Mouse (Mus musculus): ENCODE data around the gene Klk1b1. TPM values are rescaled to one million over a fixed set of nuclear protein-coding genes. Genes with fewer than 3 reads are reported as not detected.

Gene Klk1b1
- polyA plus RNA-seq (2012; rRNA removed), result not detected in 2 replicates

DNA sequence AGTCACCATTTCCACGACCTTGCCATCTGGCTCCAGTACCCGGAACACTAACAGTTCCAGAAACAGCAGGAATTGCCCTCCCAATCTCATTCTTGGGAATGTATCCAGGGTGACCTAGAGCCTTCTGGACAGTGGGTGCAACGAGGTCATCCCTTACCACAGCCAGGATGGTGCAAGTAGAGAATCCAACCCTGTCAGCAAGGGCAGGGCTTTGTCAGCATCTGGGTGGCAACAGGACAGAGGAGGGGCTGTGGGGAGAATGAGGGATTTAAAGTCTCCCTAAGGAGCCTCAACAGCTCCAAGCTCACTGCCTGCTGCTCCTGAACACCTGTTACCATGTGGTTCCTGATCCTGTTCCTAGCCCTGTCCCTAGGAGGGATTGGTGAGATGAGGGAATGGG is at the start of gene Klk1b1:
Gene Klk1b1, plus strand, starts transcription at position 301 of the 400 bp plus-strand sequence.

DNA sequence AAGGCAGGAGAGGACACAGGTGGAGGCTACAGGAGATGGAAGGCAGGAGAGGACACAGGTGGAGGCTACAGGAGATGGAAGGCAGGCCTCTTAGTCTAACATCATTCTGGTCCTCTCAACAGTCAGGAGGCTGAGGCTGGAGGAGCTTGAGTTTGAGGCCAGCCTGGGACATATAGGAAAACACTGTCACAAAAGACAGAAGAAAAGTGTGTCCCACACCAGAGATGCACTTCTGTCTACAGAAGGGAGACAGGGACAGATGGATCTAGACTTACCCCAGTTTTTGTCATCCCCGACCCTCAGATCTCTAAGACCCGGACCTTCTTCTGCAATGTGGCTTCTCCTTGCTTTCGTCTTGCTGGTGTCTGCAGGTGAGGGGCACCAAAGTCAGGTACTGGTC is 33.1 kb upstream of the Klk1b1 start, which contains the start of gene Klk15:
Gene Klk15, plus strand, starts transcription at position 301 of the 400 bp plus-strand sequence.

DNA sequence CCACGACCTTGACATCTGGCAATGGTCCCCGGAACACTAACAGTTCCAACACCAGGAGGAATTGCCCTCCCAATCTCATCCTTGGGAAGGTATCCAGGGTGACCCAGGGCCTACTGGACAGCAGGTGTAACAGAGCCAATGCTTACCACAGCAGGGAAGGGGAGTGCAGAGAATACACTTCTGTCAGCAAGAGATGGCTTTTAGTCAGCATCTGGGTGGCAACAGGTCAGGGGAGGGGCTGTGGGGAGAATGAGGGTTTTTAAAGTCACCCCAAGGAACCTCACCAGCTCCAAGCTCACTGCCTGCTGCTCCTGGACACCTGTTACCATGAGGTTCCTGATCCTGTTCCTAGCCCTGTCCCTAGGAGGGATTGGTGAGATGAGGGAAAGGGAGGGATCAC is 16.2 kb upstream of the Klk1b1 start, which contains the start of gene Klk1b8:
Gene Klk1b8, plus strand, starts transcription at position 301 of the 400 bp plus-strand sequence.

GRCm38 (mm10) chr7:43975761-43976160 is 9.2 kb downstream of the Klk1b1 start, which contains the start of gene Klk1b9:
Klk1b9 (plus strand) TSS chr7:43976061.

DNA sequence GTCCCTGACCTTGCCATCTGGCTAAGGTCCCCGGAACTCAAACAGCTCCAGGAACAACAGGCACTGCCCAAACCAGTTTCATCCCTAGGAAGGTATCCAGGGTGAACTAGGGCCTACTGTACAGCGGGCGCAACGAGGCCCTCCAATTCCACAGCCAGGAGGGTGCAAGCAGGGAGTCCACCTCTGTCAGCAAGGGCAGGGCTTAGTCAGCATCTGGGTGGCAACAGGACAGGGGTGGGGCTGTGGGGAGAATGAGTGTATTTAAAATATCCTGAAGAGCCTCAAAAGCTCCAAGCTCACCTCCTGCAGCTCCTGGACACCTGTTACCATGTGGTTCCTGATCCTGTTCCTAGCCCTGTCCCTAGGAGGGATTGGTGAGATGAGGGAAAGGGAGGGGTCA is 29.0 kb downstream of the Klk1b1 start, which contains the start of gene Klk1b11:
Gene Klk1b11, plus strand, starts transcription at position 301 of the 400 bp plus-strand sequence.

DNA sequence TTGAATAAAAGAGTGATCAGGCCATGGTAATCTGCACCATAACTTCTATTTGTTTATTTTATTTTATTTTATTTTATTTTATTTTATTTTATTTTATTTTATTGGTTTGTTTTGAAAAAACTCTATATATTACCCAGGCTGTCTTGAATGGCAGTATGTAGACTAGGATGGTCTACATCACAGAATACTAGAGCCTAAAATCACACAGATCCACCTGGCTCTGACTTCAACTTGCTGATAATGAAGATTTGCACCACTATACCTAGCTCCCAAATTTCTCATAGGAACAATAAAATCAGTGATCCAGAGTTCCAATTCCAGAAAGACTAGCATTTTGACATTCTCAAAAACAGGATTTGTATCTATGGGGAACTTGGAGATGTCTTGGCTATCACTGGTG is 45.3 kb downstream of the Klk1b1 start, which contains the start of gene Klk1b26:
Gene Klk1b26, plus strand, starts transcription at position 301 of the 400 bp plus-strand sequence.

Other genes starting within 250 kb of the Klk1b1 start
- gene Klk12, start 197.9 kb upstream of the Klk1b1 start, polyA plus RNA-seq (2012; rRNA removed), result not detected in 2 replicates
- gene Klk11, start 192.1 kb upstream of the Klk1b1 start, polyA plus RNA-seq (2012; rRNA removed), result 0.13 TPM in 1 of 2 replicates, not detected in the other
- gene Klk10, start 185.7 kb upstream of the Klk1b1 start, polyA plus RNA-seq (2012; rRNA removed), result 0.71 and 1.4 TPM in 2 replicates
- not detected in 2 replicates for gene Klk9, start 174.9 kb upstream of the Klk1b1 start, polyA plus RNA-seq (2012; rRNA removed)
- gene Klk8, start 169.2 kb upstream of the Klk1b1 start, polyA plus RNA-seq (2012; rRNA removed), result 2.8 and 3.5 TPM in 2 replicates
- gene Klk7, start 155.5 kb upstream of the Klk1b1 start, polyA plus RNA-seq (2012; rRNA removed), result not detected in 2 replicates
- not detected in 2 replicates for gene Klk6, start 142.3 kb upstream of the Klk1b1 start, polyA plus RNA-seq (2012; rRNA removed)
- not detected in 2 replicates for gene Klk5, start 124.8 kb upstream of the Klk1b1 start, polyA plus RNA-seq (2012; rRNA removed)
- gene Klk4, start 85.6 kb upstream of the Klk1b1 start, polyA plus RNA-seq (2012; rRNA removed), result not detected in 2 replicates
- 8.0 and 8.3 TPM in 2 replicates for gene Klk15, start 33.0 kb upstream of the Klk1b1 start, polyA plus RNA-seq (2012; rRNA removed)
- not detected in 2 replicates for gene Klk1b8, start 16.1 kb upstream of the Klk1b1 start, polyA plus RNA-seq (2012; rRNA removed)
- gene Klk1b9, start 9.3 kb downstream of the Klk1b1 start, polyA plus RNA-seq (2012; rRNA removed), result not detected in 2 replicates
- gene Klk1b11, start 29.1 kb downstream of the Klk1b1 start, polyA plus RNA-seq (2012; rRNA removed), result 1.2 TPM in 1 of 2 replicates, not detected in the other
- not detected in 2 replicates for gene Klk1b26, start 45.4 kb downstream of the Klk1b1 start, polyA plus RNA-seq (2012; rRNA removed)
- 0.17 TPM in 1 of 2 replicates, not detected in the other for gene Klk1b27, start 85.5 kb downstream of the Klk1b1 start, polyA plus RNA-seq (2012; rRNA removed)
- 0.14 TPM in 1 of 2 replicates, not detected in the other for gene Klk1b21, start 135.6 kb downstream of the Klk1b1 start, polyA plus RNA-seq (2012; rRNA removed)
- gene Klk1b22, start 145.9 kb downstream of the Klk1b1 start, polyA plus RNA-seq (2012; rRNA removed), result 6.3 TPM in 1 of 2 replicates, not detected in the other
- 0.15 and 0.17 TPM in 2 replicates for gene Klk1b16, start 170.0 kb downstream of the Klk1b1 start, polyA plus RNA-seq (2012; rRNA removed)
- 0.31 and 0.54 TPM in 2 replicates for gene Klk1b24, start 221.5 kb downstream of the Klk1b1 start, polyA plus RNA-seq (2012; rRNA removed)
- gene Klk1b3, start 231.4 kb downstream of the Klk1b1 start, polyA plus RNA-seq (2012; rRNA removed), result 0.27 and 2.0 TPM in 2 replicates
- 3.6 and 4.2 TPM in 2 replicates for gene Klk1b4, start 240.7 kb downstream of the Klk1b1 start, polyA plus RNA-seq (2012; rRNA removed)
- gene Klk1b5, start 249.2 kb downstream of the Klk1b1 start, polyA plus RNA-seq (2012; rRNA removed), result 1.4 and 6.7 TPM in 2 replicates

Measured in colon, adult 2 months (tissue).